12 mouse cellular contexts compared by ENCODE assay signal in genomic region chr2:56109531-56109930, GRCm38 (mm10).
DNase-seq lines count a peak whose midpoint lies in the region; ATAC-seq and TF ChIP-seq lines count a peak whose summit lies in the region.
"Had no signal": no experiment of that assay in that cellular context is flagged by ENCODE, and none has a peak within 500 bp of the region (broad histone marks: within the 10 kb centered on the region; RNA-seq: fewer than 3 reads in every experiment).

No protein-coding gene starts in this region.

- no peak for DNase-seq in frontal cortex, postnatal 25 days (ENCODE audit: low spot score in 2 of 2)
- peak; percentile 70 for DNase-seq in lung, embryonic 14.5 days
- DNase-seq in lung, postnatal 10 days, result no peak
- DNase-seq in brain, embryonic 14.5 days (ENCODE audit: low read depth), result peak; percentile 79
- DNase-seq in mesoderm, embryonic 11.5 days (ENCODE audit: low read depth, low spot score), result peak; percentile 25
- no peak for DNase-seq in adrenal gland, postnatal 10 days
- DNase-seq in right cerebral cortex, adult 2 months (ENCODE audit: low spot score in 2 of 2), result no peak
- DNase-seq: kidney, postnatal 4 days; liver, embryonic 13.5 days; thymus, postnatal 36 days had no signal

- no peak for TF ChIP-seq POLR2A in brain, embryonic 14.5 days (IDR thresholded peaks at IDR 0.05; ENCODE audit: borderline replicate concordance, extremely low read depth, insufficient read depth, insufficient read length, poor library complexity, severe bottlenecking)

- no peak overlapping the region for H3K4me2 ChIP-seq in lung, embryonic 14.5 days
- H3K4me2 ChIP-seq: liver, embryonic 13.5 days had no signal

- peak; percentile 77; the same call in 1 of the 2 replicates for ATAC-seq in frontal cortex, adult (ENCODE audit: low TSS enrichment)
- no peak for ATAC-seq in lung, embryonic 14.5 days (ENCODE audit: insufficient read depth)

- 38% methylated on average over 3 of the region's 3 CpGs for WGBS in lung, embryonic 14.5 days

- no peak overlapping the region for H3K9ac ChIP-seq in lung, embryonic 14.5 days
- H3K9ac ChIP-seq: liver, embryonic 13.5 days had no signal

- no peaks in the 10 kb centered on the region for H3K27me3 ChIP-seq in lung, embryonic 14.5 days (ENCODE audit: insufficient read depth, low read length)
- H3K27me3 ChIP-seq: liver, embryonic 13.5 days had no signal

- no peaks in the 10 kb centered on the region for H3K9me3 ChIP-seq in lung, embryonic 14.5 days (ENCODE audit: low read depth, low read length)
- H3K9me3 ChIP-seq: G1E; liver, embryonic 13.5 days had no signal

- no peaks in the 10 kb centered on the region for H3K4me1 ChIP-seq in lung, embryonic 14.5 days (ENCODE audit: insufficient read depth)
- H3K4me1 ChIP-seq: liver, embryonic 13.5 days had no signal

- H3K27ac ChIP-seq in lung, embryonic 14.5 days (ENCODE audit: low read depth), result no peak overlapping the region
- H3K27ac ChIP-seq: liver, embryonic 13.5 days had no signal

- peak; percentile 40; the same call in 1 of the 2 replicates for TF ChIP-seq CTCF in lung, embryonic 14.5 days (IDR thresholded peaks at IDR 0.05; ENCODE audit: low read depth)
- TF ChIP-seq CTCF in brain, embryonic 14.5 days (IDR thresholded peaks at IDR 0.05; ENCODE audit: borderline replicate concordance, extremely low read depth, insufficient read depth, insufficient read length), result no peak

- H3K36me3 ChIP-seq in lung, embryonic 14.5 days (ENCODE audit: insufficient read depth), result no peaks in the 10 kb centered on the region
- H3K36me3 ChIP-seq: G1E; liver, embryonic 13.5 days had no signal

- no peak overlapping the region for H3K4me3 ChIP-seq in lung, embryonic 14.5 days (ENCODE audit: low read depth, low read length)
- H3K4me3 ChIP-seq: liver, embryonic 13.5 days had no signal

Comparison
In these comparisons a context has a peak if more than half of its experiments do, and no peak if none do; other contexts are left out.
1. DNase-seq: peak in lung, embryonic 14.5 days (single experiment), brain, embryonic 14.5 days (single experiment) and mesoderm, embryonic 11.5 days (single experiment); none in frontal cortex, postnatal 25 days (0 of 2), lung, postnatal 10 days (single experiment), adrenal gland, postnatal 10 days (single experiment) and right cerebral cortex, adult 2 months (0 of 2).